Mouse (Mus musculus): ENCODE measurements at regions not wholly inside any gene's neighbourhood (a gene's known extent, or its start where the extent isn't known, plus 50 kb on each side); places are given as distances from the start of the nearest gene placed in this dataset.

GRCm38 (mm10) chr3:123967373-123967772 is 276.7 kb upstream of the Ndst3 start:
- TF ChIP-seq CTCF (IDR thresholded peaks at IDR 0.05), result no peak
- TF ChIP-seq EP300 (IDR thresholded peaks at IDR 0.05), result no peak
